Mouse (Mus musculus): Measurements from ENCODE around the gene Tymp. TPM values are rescaled to one million over a fixed set of nuclear protein-coding genes. Genes with fewer than 3 reads are reported as not detected.

The Tymp gene
- total RNA-seq, 2 experiments from 2014 or later, result 1.4 to 1.5 TPM

- DNase-seq (ENCODE audit: low spot score in 2 of 2), result no peak
Measured at GRCm38 (mm10) chr15:89334774-89335537, 41.9 kb downstream of the Tymp start.

DNA sequence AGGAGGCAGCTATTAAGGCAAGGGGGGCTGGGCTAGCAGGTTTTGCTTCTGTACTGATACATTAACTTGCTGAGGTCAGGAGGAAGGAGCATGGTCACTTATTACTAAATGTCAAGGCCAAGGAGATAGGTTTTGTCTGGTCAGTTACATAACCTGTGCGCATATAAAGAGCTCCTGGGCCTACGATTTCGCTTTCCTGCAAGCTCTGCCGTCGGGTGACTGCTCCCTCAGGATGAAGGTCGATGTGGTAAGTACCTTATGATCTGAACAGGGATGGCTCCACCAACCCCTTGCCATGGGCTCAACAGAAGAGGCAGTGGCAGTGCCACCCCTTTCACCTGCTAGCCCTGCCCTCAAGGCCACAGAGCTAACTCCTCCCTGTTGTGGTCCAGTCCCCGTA lies 42.6 kb downstream of the Tymp start, which contains the start of gene Miox:
Gene Miox (plus strand): TSS at position 128 of the 400 bp plus-strand sequence.
- DNase-seq (ENCODE audit: low spot score in 2 of 2), result no peak

GRCm38 (mm10) chr15:89326441-89326840 lies 50.4 kb downstream of the Tymp start:
- DNase-seq (ENCODE audit: low spot score in 2 of 2), result no peak

- no peak for DNase-seq (ENCODE audit: low spot score in 2 of 2)
Measured at GRCm38 (mm10) chr15:89323656-89324055, 53.2 kb downstream of the Tymp start.

DNA sequence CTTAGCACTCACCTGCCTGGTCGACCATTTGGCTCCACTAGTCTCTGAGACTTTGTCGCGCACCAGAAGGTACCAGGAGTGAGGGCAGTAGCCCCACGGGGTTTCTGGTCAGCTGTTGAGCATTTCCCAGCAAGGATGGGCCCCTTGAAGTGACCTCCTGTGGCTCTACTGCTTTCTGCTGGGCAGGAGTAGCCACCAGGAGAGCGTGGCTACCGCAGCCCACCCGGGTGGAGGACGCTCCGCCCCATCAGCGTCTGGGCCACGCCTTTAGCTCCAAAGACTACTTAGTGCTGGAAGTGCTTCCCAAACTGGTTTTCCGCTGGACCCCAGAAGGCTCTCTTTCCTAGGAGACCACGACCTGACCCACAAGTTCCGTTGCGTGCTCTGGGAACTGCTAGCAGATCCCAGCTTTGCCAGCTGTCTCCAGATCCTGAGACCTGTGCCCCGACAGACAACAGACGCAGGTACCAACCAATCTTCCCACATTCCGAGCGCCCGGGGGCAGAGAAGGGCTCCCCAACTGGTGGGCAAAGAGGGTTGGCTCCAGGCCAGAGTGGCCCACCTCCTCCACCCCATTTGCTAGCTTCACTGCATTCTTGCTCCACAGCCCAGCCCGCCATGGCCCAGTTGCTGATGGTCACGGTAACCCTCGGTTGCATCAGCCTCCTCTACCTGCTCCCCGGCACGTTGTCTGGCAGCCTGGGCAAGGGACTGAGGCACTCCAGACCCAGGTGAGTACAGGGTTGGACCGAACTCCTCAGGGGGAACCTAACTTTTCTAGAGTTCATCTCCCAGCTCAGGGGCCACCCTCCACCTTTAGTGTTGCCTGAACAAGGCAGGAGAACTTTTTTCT lies 53.9 kb downstream of the Tymp start, which contains the start of gene Adm2:
Gene Adm2 (plus strand): TSS at position 51 of the 853 bp plus-strand sequence.
- no peak for DNase-seq (ENCODE audit: low spot score in 2 of 2)

Other genes starting within 250 kb of the Tymp start
- gene Hdac10, start 248.3 kb downstream of the Tymp start, total RNA-seq (2021), result 10 to 100 TPM; 12.4 to 12.5 TPM
- gene Mapk12, start 236.3 kb downstream of the Tymp start, total RNA-seq (2021), result 1 to 10 TPM; 4.8 to 5.4 TPM
- gene Mapk11, start 227.4 kb downstream of the Tymp start, total RNA-seq (2021), result 10 to 100 TPM; 19.2 to 21.2 TPM
- gene Plxnb2, start 196.3 kb downstream of the Tymp start, total RNA-seq (2021), result 10 to 100 TPM; 46.4 to 55.0 TPM
- 10 to 100 TPM; 34.8 to 39.1 TPM for gene Dennd6b, start 180.5 kb downstream of the Tymp start, total RNA-seq (2021)
- 100 to 1,000 TPM; 157 to 166 TPM for gene Ppp6r2, start 165.5 kb downstream of the Tymp start, total RNA-seq (2021)
- gene Sbf1, start 61.7 kb downstream of the Tymp start, total RNA-seq (2021), result 100 to 1,000 TPM; 304 to 307 TPM
- not detected for gene Adm2, start 54.3 kb downstream of the Tymp start, total RNA-seq (2021)
- gene Miox, start 42.6 kb downstream of the Tymp start, total RNA-seq (2021), result not detected
- gene Lmf2, start 21.4 kb downstream of the Tymp start, total RNA-seq (2021), result 10 to 100 TPM; 16.6 to 18.6 TPM
- 100 to 1,000 TPM; 101 to 103 TPM for gene Ncaph2, start 21.3 kb downstream of the Tymp start, total RNA-seq (2021)
- 10 to 100 TPM; 28.1 to 34.0 TPM for gene Sco2, start 3.2 kb downstream of the Tymp start, total RNA-seq (2021)
- gene Odf3b, start 2.2 kb upstream of the Tymp start, total RNA-seq (2021), result 1 to 10 TPM; 3.2 to 4.3 TPM
- under 1 TPM; 0.32 to 0.51 TPM for gene Klhdc7b, start 7.9 kb upstream of the Tymp start, total RNA-seq (2021)
- not detected for gene Syce3, start 33.5 kb upstream of the Tymp start, total RNA-seq (2021)
- 1 to 10 TPM; 1.2 to 2.2 TPM for gene Cpt1b, start 48.8 kb upstream of the Tymp start, total RNA-seq (2021)
- 1 to 10 TPM; 2.2 to 3.4 TPM for gene C730034F03Rik, start 52.5 kb upstream of the Tymp start, total RNA-seq (2021)
- under 1 TPM in 1 of 2 experiments, not detected in 1; 0.42 TPM for gene Gm44502, start 52.7 kb upstream of the Tymp start, total RNA-seq (2021)
- gene Chkb, start 52.9 kb upstream of the Tymp start, total RNA-seq (2021), result 10 to 100 TPM; 40.5 to 41.1 TPM
- gene Mapk8ip2, start 76.9 kb upstream of the Tymp start, total RNA-seq (2021), result 100 to 1,000 TPM; 266 to 269 TPM
- 10 to 100 TPM; 28.1 to 29.6 TPM for gene Arsa, start 100.4 kb upstream of the Tymp start, total RNA-seq (2021)
- 100 to 1,000 TPM; 232 to 243 TPM for gene Shank3, start 122.6 kb upstream of the Tymp start, total RNA-seq (2021)
- 1 to 10 TPM in 1 of 2 experiments, under 1 TPM in 1; 0.66 to 1.0 TPM for gene Acr, start 191.3 kb upstream of the Tymp start, total RNA-seq (2021)
- 10 to 100 TPM; 25.9 to 28.6 TPM for gene Rabl2, start 214.9 kb upstream of the Tymp start, total RNA-seq (2021)

Measured in layer of hippocampus, adult 18-20 months (tissue).